Mouse (Mus musculus): Measurements from ENCODE around the gene Por. TPM values are rescaled to one million over a fixed set of nuclear protein-coding genes. Genes with fewer than 3 reads are reported as not detected.
A peak's percentile ranks its signal among the peaks of the same experiment; 100 is the strongest.

Por gene
- polyA plus RNA-seq, 1 experiment from 2014 or later = 67.8 TPM

GRCm38 (mm10) chr5:135720121-135720520 lies 50.3 kb downstream of the Por start:
- H3K27ac ChIP-seq = no peak overlapping the region
- no peak overlapping the region for H3K4me2 ChIP-seq
- H3K27me3 ChIP-seq = no peaks in the 10 kb centered on the region
- ATAC-seq (ENCODE audit: borderline replicate concordance, extremely low read depth, low FRiP score, low TSS enrichment) = no peak
- peaks cover 8% of the 10 kb centered on the region for H3K36me3 ChIP-seq
- peaks cover 21% of the 10 kb centered on the region for H3K4me1 ChIP-seq
- WGBS = 63% methylated on average over 3 of the region's 3 CpGs
- no peak overlapping the region for H3K4me3 ChIP-seq
- H3K9me3 ChIP-seq = no peaks in the 10 kb centered on the region
- no peak overlapping the region for H3K9ac ChIP-seq

GRCm38 (mm10) chr5:135721076-135721475 lies 51.2 kb downstream of the Por start:
- Histone ChIP-seq H3K27ac (no peak overlapping the region), H3K27me3 (no peaks in the 10 kb centered on the region), H3K9me3 (no peaks in the 10 kb centered on the region), H3K9ac (no peak overlapping the region), H3K4me3 (no peak overlapping the region), H3K36me3 (peaks cover 6% of the 10 kb centered on the region), H3K4me2 (no peak overlapping the region), H3K4me1 (peaks cover 31% of the 10 kb centered on the region)
- WGBS = 88% methylated on average over 8 of the region's 8 CpGs
- ATAC-seq (ENCODE audit: borderline replicate concordance, extremely low read depth, low FRiP score, low TSS enrichment) = no peak

GRCm38 (mm10) chr5:135722121-135722520 lies 52.3 kb downstream of the Por start:
- Histone ChIP-seq H3K4me1 (peaks cover 33% of the 10 kb centered on the region), H3K9ac (no peak overlapping the region), H3K27ac (0 out of 2 replicates have a peak overlapping the region, but pooled peaks have one; percentile 19), H3K4me2 (no peak overlapping the region), H3K27me3 (no peaks in the 10 kb centered on the region), H3K36me3 (no peaks in the 10 kb centered on the region), H3K9me3 (no peaks in the 10 kb centered on the region), H3K4me3 (no peak overlapping the region)
- ATAC-seq (ENCODE audit: borderline replicate concordance, extremely low read depth, low FRiP score, low TSS enrichment) = no peak
- WGBS = 56% methylated on average over 11 of the region's 11 CpGs

GRCm38 (mm10) chr5:135723165-135723751 lies 53.4 kb downstream of the Por start:
- H3K4me3 ChIP-seq = no peak overlapping the region
- no peak overlapping the region for H3K27ac ChIP-seq
- ATAC-seq (ENCODE audit: borderline replicate concordance, extremely low read depth, low FRiP score, low TSS enrichment) = no peak
- no peak overlapping the region for H3K4me2 ChIP-seq
- H3K9me3 ChIP-seq = no peaks in the 10 kb centered on the region
- no peaks in the 10 kb centered on the region for H3K36me3 ChIP-seq
- no peak overlapping the region for H3K9ac ChIP-seq
- peaks cover 33% of the 10 kb centered on the region for H3K4me1 ChIP-seq
- no peaks in the 10 kb centered on the region for H3K27me3 ChIP-seq
- 51% methylated on average over 3 of the region's 3 CpGs for WGBS

GRCm38 (mm10) chr5:135724536-135725322 lies 54.9 kb downstream of the Por start:
- WGBS = 25% methylated on average over 9 of the region's 9 CpGs
- Histone ChIP-seq H3K4me2 (peak overlapping the region; percentile 41; the same call in 1 of the 2 replicates), H3K4me1 (peaks cover 33% of the 10 kb centered on the region), H3K36me3 (peaks cover 10% of the 10 kb centered on the region; the same call in 1 of the 2 replicates), H3K27ac (peak overlapping the region; percentile 51), H3K9ac (no peak overlapping the region), H3K4me3 (no peak overlapping the region), H3K9me3 (no peaks in the 10 kb centered on the region), H3K27me3 (no peaks in the 10 kb centered on the region)
- peak; percentile 46; the same call in 1 of the 2 replicates for ATAC-seq (ENCODE audit: borderline replicate concordance, extremely low read depth, low FRiP score, low TSS enrichment)

- H3K9ac ChIP-seq = no peak overlapping the region
- H3K27ac ChIP-seq = peak overlapping the region; percentile 51; the same call in 1 of the 2 replicates
- peaks cover 33% of the 10 kb centered on the region for H3K4me1 ChIP-seq
- H3K4me2 ChIP-seq = peak overlapping the region; percentile 41
- H3K9me3 ChIP-seq = no peaks in the 10 kb centered on the region
- peak; percentile 82 for ATAC-seq (ENCODE audit: borderline replicate concordance, extremely low read depth, low FRiP score, low TSS enrichment)
- WGBS = 16% methylated on average over 8 of the region's 8 CpGs
- H3K27me3 ChIP-seq = no peaks in the 10 kb centered on the region
- H3K36me3 ChIP-seq = peaks cover 14% of the 10 kb centered on the region; the same call in 1 of the 2 replicates
- no peak overlapping the region for H3K4me3 ChIP-seq
Measured at GRCm38 (mm10) chr5:135725391-135725841, 55.6 kb downstream of the Por start.

- Histone ChIP-seq H3K9ac (no peak overlapping the region), H3K4me2 (peak overlapping the region; percentile 41), H3K27ac (no peak overlapping the region), H3K36me3 (peaks cover 20% of the 10 kb centered on the region; the same call in 1 of the 2 replicates), H3K4me1 (peaks cover 33% of the 10 kb centered on the region), H3K27me3 (no peaks in the 10 kb centered on the region), H3K4me3 (no peak overlapping the region), H3K9me3 (no peaks in the 10 kb centered on the region)
- no peak for ATAC-seq (ENCODE audit: borderline replicate concordance, extremely low read depth, low FRiP score, low TSS enrichment)
- WGBS = 45% methylated on average over 6 of the region's 6 CpGs
Measured at GRCm38 (mm10) chr5:135725991-135726390, 56.2 kb downstream of the Por start.

GRCm38 (mm10) chr5:135726641-135727346 lies 57.0 kb downstream of the Por start:
- 81% methylated on average over 2 of the region's 2 CpGs for WGBS
- H3K4me2 ChIP-seq = no peak overlapping the region
- no peak overlapping the region for H3K4me3 ChIP-seq
- no peak overlapping the region for H3K9ac ChIP-seq
- ATAC-seq (ENCODE audit: borderline replicate concordance, extremely low read depth, low FRiP score, low TSS enrichment) = no peak
- H3K27ac ChIP-seq = no peak overlapping the region
- peaks cover 33% of the 10 kb centered on the region for H3K4me1 ChIP-seq
- H3K36me3 ChIP-seq = peaks cover 28% of the 10 kb centered on the region
- H3K9me3 ChIP-seq = no peaks in the 10 kb centered on the region
- no peaks in the 10 kb centered on the region for H3K27me3 ChIP-seq

GRCm38 (mm10) chr5:135727871-135728270 lies 58.0 kb downstream of the Por start:
- no peak for ATAC-seq (ENCODE audit: borderline replicate concordance, extremely low read depth, low FRiP score, low TSS enrichment)
- Histone ChIP-seq H3K27ac (no peak overlapping the region), H3K36me3 (peaks cover 39% of the 10 kb centered on the region), H3K4me1 (peaks cover 23% of the 10 kb centered on the region), H3K4me3 (no peak overlapping the region), H3K4me2 (no peak overlapping the region), H3K9me3 (no peaks in the 10 kb centered on the region), H3K27me3 (no peaks in the 10 kb centered on the region), H3K9ac (no peak overlapping the region)
- 76% methylated on average over 9 of the region's 9 CpGs for WGBS

- Histone ChIP-seq H3K9me3 (no peaks in the 10 kb centered on the region), H3K36me3 (peaks cover 44% of the 10 kb centered on the region), H3K4me2 (no peak overlapping the region), H3K4me3 (no peak overlapping the region), H3K9ac (no peak overlapping the region), H3K27ac (no peak overlapping the region), H3K27me3 (no peaks in the 10 kb centered on the region), H3K4me1 (peaks cover 23% of the 10 kb centered on the region)
- no peak for ATAC-seq (ENCODE audit: borderline replicate concordance, extremely low read depth, low FRiP score, low TSS enrichment)
- 88% methylated on average over 13 of the region's 13 CpGs for WGBS
Measured at GRCm38 (mm10) chr5:135728361-135728760, 58.5 kb downstream of the Por start.

GRCm38 (mm10) chr5:135729351-135729750 lies 59.5 kb downstream of the Por start:
- Histone ChIP-seq H3K36me3 (peaks cover 54% of the 10 kb centered on the region), H3K4me2 (no peak overlapping the region), H3K27me3 (no peaks in the 10 kb centered on the region), H3K9ac (no peak overlapping the region), H3K9me3 (no peaks in the 10 kb centered on the region), H3K27ac (no peak overlapping the region), H3K4me3 (no peak overlapping the region), H3K4me1 (peaks cover 20% of the 10 kb centered on the region)
- no peak for ATAC-seq (ENCODE audit: borderline replicate concordance, extremely low read depth, low FRiP score, low TSS enrichment)
- WGBS = 87% methylated on average over 13 of the region's 13 CpGs
